Mouse (Mus musculus): Measurements from ENCODE around the gene Kif3a.
A peak's percentile ranks its signal among the peaks of the same experiment; 100 is the strongest.

Kif3a gene

GRCm38 (mm10) chr11:53567224-53568014, at the start of gene Kif3a:
Gene Kif3a, plus strand, starts transcription at chr11:53567379.
- peak; percentile 95 for DNase-seq (ENCODE audit: low spot score)

- no peak for DNase-seq (ENCODE audit: low spot score)
Measured at GRCm38 (mm10) chr11:53518759-53519158, 48.4 kb upstream of the Kif3a start.

GRCm38 (mm10) chr11:53519207-53520121, 47.7 kb upstream of the Kif3a start, which contains the start of gene Sept8:
Gene Sept8, plus strand, starts transcription at chr11:53519257.
- DNase-seq (ENCODE audit: low spot score): peak; percentile 67

GRCm38 (mm10) chr11:53520122-53520978, 46.8 kb upstream of the Kif3a start:
- peak; percentile 74 for DNase-seq (ENCODE audit: low spot score)

GRCm38 (mm10) chr11:53521120-53521820, 45.9 kb upstream of the Kif3a start:
- DNase-seq (ENCODE audit: low spot score): no peak

- DNase-seq (ENCODE audit: low spot score): no peak
Measured at GRCm38 (mm10) chr11:53521821-53522131, 45.4 kb upstream of the Kif3a start.

GRCm38 (mm10) chr11:53522362-53522761, 44.8 kb upstream of the Kif3a start:
- no peak for DNase-seq (ENCODE audit: low spot score)

- peak; percentile 66 for DNase-seq (ENCODE audit: low spot score)
Measured at GRCm38 (mm10) chr11:53522930-53523329, 44.2 kb upstream of the Kif3a start.

- no peak for DNase-seq (ENCODE audit: low spot score)
Measured at GRCm38 (mm10) chr11:53523545-53524405, 43.4 kb upstream of the Kif3a start.

- no peak for DNase-seq (ENCODE audit: low spot score)
Measured at GRCm38 (mm10) chr11:53524905-53525304, 42.3 kb upstream of the Kif3a start.

- DNase-seq (ENCODE audit: low spot score): no peak
Measured at GRCm38 (mm10) chr11:53525461-53525860, 41.7 kb upstream of the Kif3a start.

- no peak for DNase-seq (ENCODE audit: low spot score)
Measured at GRCm38 (mm10) chr11:53528397-53529252, 38.6 kb upstream of the Kif3a start.

- DNase-seq (ENCODE audit: low spot score): no peak
Measured at GRCm38 (mm10) chr11:53529253-53529557, 38.0 kb upstream of the Kif3a start.

GRCm38 (mm10) chr11:53530001-53530400, 37.2 kb upstream of the Kif3a start:
- no peak for DNase-seq (ENCODE audit: low spot score)

- no peak for DNase-seq (ENCODE audit: low spot score)
Measured at GRCm38 (mm10) chr11:53531578-53532230, 35.5 kb upstream of the Kif3a start.

- DNase-seq (ENCODE audit: low spot score): no peak
Measured at GRCm38 (mm10) chr11:53532231-53532620, 35.0 kb upstream of the Kif3a start.

- DNase-seq (ENCODE audit: low spot score): no peak
Measured at GRCm38 (mm10) chr11:53539002-53539491, 28.1 kb upstream of the Kif3a start.

GRCm38 (mm10) chr11:53540394-53540793, 26.8 kb upstream of the Kif3a start:
- no peak for DNase-seq (ENCODE audit: low spot score)

GRCm38 (mm10) chr11:53541222-53541621, 26.0 kb upstream of the Kif3a start:
- no peak for DNase-seq (ENCODE audit: low spot score)

All from layer of hippocampus, adult 11-12 months (tissue).